Mouse (Mus musculus): ENCODE data around the gene Tnrc6a.

Tnrc6a gene

DNA sequence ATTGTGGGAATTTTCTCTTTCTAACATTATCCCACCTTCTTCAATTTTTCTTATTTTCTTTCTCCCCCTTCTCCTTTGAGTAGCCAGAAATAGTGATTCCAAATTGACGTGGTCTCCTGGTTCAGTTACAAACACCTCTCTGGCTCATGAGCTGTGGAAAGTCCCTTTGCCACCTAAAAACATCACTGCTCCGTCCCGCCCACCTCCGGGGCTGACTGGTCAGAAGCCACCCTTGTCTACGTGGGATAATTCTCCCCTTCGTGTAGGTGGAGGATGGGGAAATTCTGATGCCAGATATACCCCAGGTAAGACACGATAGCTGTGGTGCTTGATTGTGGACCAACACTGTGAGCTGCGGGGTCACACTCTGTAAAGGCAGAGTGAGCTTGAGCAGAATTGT is 66.1 kb downstream of the Tnrc6a start:
- no peak for DNase-seq (ENCODE audit: low spot score in 2 of 2)

DNA sequence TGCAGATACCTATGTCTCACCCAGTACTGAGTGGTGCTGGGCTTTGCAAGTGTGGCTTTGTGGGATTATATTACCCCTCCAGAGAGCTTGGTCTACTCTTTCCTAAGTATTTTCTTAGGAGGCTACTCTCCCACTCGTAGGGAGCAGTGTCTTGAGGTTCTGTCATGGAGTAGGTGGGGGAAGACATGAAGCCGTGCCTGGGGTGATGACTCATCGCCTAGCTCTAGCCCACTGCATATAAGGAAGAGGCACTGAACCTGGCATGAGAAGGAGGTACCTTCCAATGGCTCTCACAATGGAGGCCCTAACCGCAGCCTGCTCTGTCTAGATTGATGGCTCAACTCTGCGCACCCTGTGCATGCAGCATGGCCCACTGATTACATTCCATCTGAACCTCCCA is 68.0 kb downstream of the Tnrc6a start:
- no peak for DNase-seq (ENCODE audit: low spot score in 2 of 2)

DNA sequence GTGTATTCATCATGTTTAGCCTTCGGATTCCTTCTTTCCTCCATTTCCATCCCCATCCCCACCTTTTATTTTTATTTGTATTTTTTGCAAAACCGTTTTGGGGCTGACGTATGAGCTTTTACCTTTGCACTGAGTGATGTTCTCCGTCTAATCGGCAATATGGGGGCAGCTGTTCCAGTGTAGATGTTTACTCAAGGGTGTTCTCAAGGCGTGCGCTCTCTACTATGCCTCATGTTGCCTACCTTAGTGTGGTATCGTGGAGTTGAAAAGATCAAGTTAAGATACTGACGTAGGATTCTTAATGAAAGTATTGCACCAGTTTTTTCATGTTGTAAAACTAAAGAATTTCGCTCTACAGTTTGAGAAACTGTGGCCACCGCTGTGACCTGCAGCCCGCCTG is 69.5 kb downstream of the Tnrc6a start:
- DNase-seq (ENCODE audit: low spot score in 2 of 2): no peak

DNA sequence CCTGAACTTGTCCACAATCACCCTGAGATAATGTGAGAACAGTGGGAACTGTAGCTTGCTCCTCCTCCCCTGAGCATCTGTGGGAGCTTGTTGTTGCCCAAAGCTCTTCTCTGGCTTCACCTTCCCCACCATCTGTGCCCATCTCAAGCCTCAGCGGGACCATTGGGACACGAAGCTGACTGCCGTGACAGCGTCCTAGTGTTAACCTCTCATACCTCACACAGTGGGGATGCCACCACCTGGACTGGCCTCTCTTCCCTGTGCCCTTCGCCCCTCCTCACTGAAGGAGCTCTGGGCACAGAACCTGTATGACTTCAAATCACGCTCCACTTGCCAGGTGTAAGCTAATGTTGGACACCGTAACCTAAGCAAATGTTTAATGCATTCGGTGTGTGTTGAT is 71.0 kb downstream of the Tnrc6a start:
- DNase-seq (ENCODE audit: low spot score in 2 of 2): no peak

DNA sequence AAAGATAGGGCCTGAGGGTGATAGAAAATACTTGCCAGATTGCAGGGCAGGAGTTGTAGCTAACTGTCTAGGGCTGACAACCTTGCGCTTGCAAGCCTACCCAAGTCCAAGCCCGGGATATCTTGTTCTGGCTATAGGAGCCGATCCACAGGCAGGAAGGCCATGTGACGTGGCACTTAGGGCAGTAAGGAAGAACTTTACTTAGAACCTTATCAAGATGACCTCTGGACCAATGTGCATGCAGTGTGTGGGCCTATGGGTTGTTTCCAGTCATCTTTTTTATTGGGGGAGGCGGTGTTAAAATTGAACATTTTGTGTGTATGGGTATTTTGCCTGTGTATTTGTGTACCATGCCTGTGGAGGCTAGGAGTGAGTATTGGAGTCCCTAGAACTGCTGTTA is 72.7 kb downstream of the Tnrc6a start:
- no peak for DNase-seq (ENCODE audit: low spot score in 2 of 2)

DNA sequence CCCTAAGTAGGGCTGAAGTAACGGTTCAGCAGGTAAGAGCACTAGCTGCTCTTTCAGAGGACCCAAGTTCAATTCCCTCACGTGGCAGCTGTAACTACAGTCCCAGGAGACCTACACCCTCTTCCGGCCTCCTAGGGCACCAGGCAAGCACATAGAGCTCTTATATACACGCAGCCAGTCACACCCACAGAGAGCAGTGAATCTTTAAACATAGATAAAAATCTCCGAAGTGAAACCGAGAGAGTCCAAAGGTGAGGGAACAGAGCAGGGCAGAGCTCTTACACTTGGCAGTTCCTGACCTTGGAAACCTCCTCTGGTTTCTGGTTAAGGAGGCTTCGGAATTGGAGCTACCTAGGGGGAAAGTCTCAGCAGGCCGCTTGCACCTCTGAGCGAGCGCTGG is 75.0 kb downstream of the Tnrc6a start:
- DNase-seq (ENCODE audit: low spot score in 2 of 2): no peak

DNA sequence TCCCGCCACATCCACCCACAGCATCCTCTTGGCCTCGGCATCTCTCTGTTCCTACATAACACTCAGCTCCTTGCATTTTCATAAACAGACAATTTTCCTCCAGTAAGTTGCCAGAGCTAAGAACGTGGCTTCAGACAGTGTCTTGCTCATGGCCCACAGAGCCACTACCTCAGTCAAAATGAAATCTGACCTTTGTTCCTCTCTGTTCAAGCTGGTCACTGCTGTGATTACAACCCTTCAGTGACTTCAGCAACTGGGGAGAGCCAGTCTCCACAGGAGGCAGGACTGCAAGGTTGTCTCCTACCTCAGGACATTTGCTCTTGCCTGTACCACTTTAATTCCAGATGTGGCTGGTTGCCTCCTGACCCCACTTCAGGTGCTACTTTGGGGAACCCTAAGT is 75.5 kb downstream of the Tnrc6a start:
- no peak for DNase-seq (ENCODE audit: low spot score in 2 of 2)

DNA sequence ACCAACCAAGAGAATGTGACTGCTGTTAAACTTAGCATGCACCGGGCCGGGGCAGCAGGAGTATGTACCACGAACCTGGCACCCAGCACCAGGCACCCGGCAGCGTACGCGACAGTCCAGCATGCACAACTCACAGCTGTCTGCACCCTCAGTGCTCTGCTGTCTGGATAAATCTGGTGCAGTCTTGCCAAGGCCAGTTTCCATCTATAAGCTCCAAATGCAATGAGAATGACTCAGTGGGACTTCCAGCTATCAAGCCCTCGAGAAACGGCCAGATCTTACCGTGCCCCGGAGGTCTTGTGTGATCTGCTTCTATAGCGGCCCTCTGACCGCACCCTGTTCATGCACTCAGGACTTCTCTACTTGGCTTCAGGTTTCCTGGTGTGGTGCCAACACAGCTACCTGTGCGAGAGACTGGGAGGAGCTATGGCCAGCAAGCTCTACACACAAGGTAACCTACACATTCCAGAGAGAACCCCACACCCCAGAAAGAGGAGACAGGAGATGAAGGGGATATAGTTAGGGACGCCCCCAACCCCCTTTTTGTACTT is 76.0 kb downstream of the Tnrc6a start:
- DNase-seq (ENCODE audit: low spot score in 2 of 2): no peak

DNA sequence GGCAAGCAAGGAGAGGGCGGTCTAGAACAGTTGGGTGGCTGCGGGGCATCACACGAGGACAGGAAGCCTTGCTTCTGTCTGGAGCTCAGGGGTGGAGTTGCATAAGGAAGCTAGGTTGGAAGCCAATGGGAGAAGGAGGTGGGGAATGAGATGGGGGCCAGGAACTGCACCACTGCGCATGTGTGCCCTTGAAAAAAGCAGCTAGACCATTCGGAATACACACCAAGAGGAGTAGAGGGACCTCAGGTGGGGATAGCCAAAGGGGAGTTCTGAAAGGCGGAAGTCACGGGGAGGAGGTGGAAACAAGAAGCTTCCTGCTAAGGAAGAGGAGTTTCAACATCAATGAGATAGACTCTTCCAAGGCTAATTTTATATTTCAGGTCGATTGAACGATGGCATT is 77.0 kb downstream of the Tnrc6a start:
- DNase-seq (ENCODE audit: low spot score in 2 of 2): no peak

DNA sequence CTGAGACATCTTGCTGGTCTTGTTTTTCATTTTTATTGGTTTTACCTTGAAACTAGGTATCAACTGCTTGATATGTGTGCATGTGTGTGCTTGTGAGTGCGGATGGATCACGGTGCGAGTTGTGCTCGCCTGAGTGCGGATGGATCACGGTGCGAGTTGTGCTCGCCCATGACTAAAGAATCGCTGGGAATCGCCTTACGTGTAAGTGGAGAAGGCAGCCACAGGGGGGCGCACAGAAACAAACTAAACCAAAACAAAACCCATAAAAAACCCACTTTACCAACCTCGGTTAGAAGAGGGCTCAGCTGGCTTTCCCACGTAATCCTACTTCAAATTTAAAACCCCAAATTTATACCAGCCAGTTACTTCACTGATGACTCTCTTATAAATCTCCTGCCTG is 81.6 kb downstream of the Tnrc6a start:
- DNase-seq (ENCODE audit: low spot score in 2 of 2): peak in 1 of 2 experiments; percentile 60

DNA sequence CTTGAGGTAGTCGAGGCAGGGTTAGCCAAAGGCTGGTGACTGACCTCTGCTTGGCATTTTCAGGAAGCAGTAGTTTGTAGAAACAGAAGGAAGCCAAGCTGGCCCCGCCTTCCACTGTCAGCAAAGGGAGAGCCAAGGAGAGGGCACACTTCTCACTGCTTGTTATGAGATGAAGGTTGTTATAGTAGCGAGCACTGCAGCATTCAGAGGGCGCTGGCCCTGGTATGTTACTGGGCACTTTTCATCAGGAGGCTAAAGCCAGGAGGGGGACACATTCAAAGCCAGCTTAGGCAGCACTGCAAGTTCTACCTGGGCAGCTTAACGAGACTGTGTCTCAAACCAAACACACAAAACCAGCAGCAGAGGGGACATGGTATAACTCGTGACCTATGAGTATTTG is 83.9 kb downstream of the Tnrc6a start:
- DNase-seq (ENCODE audit: low spot score in 2 of 2): no peak

DNA sequence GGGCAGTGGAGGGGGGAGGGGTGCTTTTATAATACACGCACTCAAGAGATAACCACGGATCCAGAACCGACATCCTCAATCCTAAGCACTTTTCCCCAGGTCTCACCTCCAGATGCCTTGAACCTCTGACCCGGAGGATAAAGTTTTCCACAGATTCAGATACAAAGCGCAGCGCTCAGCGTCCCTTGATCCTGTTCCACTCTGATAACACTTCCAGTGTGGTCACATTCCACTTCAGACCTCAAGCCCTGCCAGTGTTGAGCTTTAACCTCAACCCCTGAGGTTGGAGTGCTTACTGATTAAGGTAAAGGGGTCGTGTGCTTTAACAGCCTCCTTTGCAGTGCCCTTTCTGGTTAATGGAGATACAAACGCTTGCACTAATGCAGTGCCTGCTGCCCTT is 86.2 kb downstream of the Tnrc6a start:
- DNase-seq (ENCODE audit: low spot score in 2 of 2): no peak

DNA sequence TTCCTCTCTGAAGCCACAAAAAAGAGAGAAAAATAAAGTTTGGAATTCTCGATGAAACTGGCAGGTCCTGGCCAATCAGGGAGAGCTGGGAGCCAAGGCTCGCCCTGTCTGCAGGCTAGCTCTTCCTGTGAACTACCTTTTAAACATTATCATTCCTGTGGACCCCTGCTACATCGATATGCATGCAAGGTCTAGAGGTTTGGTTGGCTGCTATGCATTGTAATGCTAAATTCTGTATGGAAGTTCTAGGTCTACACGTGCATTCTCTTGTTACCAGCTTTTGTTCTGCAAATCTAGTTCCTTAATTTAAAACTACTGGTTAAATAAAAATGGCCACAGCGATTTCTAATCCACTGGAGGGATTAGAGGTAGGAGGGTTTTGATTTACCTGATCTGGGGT is 87.8 kb downstream of the Tnrc6a start:
- no peak for DNase-seq (ENCODE audit: low spot score in 2 of 2)

DNA sequence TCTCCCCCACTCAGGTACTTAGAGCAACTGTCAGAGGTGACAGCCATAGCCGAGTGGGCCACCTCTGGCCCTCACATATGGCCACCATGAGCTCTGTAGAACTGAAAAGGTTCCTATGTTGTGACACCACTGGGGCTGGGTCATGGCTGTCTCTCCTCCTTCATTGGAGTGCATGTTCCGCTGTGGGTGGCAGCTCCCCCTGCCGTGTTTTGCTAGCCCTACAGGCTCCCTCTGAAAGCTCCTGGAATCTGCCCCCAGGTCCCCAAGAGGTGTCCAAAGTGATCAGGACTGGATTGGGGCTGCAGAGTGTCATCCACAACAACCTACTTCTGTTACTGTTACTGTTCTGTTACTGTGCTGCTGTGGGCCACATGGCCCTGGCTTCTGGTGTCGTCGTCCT is 88.6 kb downstream of the Tnrc6a start:
- DNase-seq (ENCODE audit: low spot score in 2 of 2): no peak

DNA sequence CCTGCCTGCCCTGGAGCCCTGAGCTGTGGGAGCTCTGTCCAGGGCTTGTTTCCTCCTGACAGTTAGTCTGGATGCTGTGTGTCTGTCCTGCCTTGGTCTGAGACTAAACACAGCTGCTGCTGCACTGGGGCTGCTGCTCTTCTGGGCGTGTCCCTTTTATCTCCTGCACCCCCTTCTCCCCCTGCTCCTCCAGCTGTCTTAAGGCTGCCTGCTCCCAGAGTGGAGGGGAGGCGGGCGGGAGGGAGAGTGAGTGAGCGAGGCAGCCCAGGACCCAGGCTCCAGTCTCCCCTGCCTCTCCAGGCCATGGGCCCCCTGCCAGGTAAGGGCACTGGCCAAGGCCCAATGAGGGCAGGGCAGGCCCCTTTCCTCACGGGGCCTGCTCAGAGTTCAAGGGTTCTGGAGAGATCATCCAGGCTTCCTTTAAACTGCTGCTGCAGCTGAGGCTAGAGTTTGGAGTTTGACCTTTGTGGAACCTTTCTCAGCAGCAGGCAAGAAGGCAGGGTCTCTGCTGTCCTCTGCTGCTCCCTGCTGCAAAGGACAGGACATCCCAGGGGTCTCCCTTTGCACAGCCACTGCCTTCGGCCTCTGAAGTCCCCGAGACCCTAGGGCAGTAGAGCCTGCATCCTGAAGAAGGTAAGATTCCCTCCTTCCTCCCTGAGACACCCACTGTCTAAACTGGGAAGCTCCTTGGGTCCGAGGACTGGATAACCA is 90.8 kb downstream of the Tnrc6a start, which contains the start of gene Slc5a11:
Gene Slc5a11 (plus strand): TSS at position 416 of the 711 bp plus-strand sequence.
- DNase-seq (ENCODE audit: low spot score in 2 of 2): no peak

DNA sequence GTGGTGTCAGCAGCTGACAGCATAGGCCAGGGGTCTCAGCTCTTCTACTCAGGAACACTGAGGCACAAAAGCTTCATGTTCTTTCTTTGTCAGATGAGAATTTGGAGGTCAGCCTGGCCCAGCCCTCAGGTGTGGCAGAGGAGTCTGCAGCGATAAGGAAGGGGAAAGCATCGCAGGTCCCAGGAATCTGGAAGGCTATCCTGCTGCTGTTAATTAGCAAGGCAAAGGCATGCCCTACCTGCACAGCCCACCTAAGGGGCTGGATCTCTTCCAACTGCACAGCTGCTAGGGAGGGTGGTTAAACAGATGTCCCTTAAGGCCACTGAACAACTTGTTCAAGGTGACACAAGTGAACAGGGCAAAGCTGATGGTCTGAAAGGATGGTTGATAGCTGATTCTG is 91.5 kb downstream of the Tnrc6a start:
- DNase-seq (ENCODE audit: low spot score in 2 of 2): no peak

DNA sequence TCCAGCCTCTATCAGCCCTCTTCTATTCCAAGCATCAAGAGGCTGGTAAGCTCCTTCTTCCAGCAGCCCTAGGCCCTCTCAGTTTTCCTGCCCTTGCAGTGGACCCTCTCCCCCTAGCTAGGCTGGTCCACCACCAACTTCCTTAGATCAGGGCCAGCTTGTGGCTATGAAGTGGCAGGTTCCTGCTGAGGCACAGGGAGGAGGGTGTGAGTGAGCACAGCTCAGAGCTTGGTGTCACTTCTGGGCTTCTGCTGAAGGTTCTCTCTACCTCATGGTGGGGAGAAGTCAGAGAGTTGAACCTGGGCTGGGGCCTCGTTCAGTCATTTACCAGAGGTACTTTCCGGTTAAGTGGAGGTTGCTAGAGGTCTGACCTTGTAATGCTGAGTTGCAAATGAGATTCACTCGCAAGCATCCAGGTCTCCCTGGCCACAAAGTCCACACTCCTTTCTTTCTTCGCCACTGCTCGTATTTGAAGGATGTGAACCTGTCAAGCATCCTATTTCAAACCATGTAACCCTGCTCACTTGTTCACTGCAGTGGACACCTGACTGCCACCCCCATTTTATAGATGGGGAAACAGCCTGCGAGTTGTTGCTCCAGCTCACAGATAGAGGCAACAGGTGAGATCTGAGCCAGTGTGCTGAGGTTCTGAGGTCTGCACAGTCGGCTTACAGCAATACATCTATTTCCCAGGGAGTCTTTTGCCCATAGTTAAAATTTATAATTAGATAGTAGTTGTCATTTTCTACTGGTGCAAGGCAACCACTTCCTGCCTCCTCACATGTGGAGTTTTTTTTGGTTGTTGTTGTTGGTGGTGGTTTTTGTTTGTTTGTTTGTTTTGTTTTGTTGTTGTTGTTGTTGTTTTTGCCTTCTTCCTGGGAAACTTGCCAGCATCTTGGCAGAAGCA is 94.0 kb downstream of the Tnrc6a start:
- no peak for DNase-seq (ENCODE audit: low spot score in 2 of 2)

DNA sequence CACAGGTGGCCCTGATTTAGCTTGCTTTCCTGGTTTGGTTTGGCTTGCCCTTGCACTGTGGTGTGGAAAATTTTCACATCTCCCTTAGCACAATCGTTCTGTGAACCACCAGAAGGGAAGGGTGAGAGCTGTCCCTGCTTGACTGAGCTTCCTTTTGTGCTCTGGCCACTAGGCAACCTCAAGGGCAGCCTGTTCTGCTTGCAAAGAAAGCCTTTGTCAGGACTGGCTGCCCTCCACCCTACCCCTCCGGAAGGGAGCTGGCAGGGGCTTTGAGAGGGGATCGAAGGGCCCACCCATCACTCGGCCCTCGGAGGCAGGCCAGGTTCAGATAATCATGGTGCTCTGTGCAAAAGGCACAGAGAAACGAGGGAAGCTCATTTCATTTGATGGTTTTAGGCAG is 94.9 kb downstream of the Tnrc6a start:
- DNase-seq (ENCODE audit: low spot score in 2 of 2): peak in 1 of 2 experiments; percentile 27

DNA sequence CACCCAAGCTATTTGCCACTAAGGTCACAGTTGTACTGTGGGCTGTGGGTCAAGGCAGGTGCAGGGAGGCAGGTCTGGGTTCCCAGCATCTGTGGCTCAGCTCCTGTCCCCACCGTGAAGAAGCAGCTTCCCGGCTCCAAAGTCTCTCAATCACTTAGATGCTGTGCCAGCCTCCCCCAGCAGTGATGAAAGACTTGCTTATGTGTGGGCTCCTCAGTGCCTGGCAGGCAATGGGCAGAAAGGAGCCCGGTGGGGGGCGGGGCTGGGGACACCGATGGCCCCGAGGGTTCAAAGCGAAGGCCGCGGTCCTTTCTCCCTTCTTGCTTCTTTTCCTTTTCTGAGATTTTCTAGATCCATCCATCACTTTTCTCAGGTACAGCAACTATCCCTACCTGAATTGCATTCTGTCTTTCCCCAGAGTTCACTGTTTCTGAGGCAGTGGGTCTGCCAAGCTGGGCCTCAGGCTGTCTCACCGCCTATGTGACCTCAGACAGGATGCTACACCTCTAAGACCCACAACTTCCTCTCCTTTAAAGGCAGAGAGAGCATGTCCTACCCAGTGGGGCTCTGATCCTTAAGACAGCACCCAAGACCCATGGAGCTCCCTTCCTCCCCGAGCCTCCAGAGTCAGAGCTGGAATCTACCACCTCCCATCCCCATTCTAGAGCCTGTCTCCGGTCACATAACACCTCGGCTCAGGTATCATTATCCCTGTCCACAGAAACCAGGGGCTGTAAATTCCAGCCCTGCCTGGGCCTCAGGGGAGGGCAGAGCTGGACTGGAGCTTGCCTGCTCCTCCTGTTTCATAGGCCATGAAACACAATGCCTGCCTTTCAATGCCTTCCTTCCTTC is 96.3 kb downstream of the Tnrc6a start:
- DNase-seq (ENCODE audit: low spot score in 2 of 2): no peak

DNA sequence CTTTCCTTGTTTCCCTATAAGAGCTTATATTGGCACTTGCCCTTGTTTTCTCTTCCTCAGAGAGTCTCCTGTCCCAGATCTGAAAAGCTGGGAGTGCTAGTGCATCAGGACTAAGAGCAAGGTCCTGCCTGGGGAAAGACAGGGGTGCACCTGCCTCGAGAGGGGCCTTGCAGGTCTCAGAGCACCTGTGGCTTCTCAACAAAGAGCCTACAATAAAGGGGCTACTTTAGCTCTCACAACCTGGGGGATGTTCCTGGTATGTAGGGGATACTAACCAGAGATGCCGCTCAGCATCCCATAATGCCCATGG is 96.9 kb downstream of the Tnrc6a start:
- DNase-seq (ENCODE audit: low spot score in 2 of 2): no peak

DNA sequence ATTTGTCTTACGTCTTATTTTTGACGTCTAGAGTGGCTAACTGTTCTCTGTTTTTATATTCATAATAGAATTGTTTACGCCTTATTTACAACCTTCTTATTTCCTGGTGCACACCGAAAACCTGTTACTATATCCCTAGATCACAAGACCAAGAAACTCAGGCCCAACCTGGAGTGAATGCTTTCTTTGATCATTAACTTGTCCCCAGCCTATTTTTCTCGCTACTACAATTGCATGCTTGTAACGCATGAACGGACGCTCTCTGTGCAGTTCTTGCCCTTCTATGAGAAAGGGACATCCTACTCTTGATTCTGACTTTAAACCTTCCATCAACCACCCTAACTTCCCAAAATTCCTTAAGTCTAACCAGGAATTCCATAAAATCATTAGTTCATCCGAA is 100.4 kb downstream of the Tnrc6a start:
- DNase-seq (ENCODE audit: low spot score in 2 of 2): no peak

DNA sequence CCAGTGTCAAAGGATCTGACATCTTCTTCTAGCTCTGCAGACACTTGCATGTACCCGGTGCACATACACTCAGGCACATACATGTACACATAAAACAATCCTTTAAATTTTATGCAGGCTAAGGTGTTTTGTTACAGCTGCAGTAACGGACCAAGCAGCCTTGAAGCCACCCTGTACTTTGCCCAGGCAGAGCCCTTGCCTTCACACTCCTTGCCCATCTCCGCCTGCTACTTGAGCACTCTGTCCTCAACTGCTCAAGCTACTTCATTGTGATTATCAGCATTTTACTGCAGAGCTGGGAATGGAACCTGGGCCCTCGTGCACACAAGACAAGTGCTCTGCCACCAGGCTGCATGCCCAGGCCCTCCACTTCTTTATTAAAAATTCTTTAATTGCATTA is 101.5 kb downstream of the Tnrc6a start:
- no peak for DNase-seq (ENCODE audit: low spot score in 2 of 2)
